Mouse (Mus musculus) cerebellum, adult 2 months (tissue): ENCODE results near the gene a.

Experiments
- CTCF ChIP-seq: fragments of 200-500 bp; IDR thresholded peaks from 2 replicates; pipeline ENCODE4 v1.5.1; 2011; ENCODE audit warnings: low read depth, mild to moderate bottlenecking, control low read depth, low read length, moderate library complexity, borderline replicate concordance; ENCODE audit not compliant: insufficient read depth
- POLR2A ChIP-seq: fragments of 200-500 bp; IDR thresholded peaks from 2 replicates; pipeline ENCODE4 v1.6.1; 2011; ENCODE audit warnings: low read length, control low read depth, borderline replicate concordance; ENCODE audit not compliant: insufficient read depth

- TF ChIP-seq POLR2A: no peak
- TF ChIP-seq CTCF: no peak
Measured at GRCm38 (mm10) chr2:154950601-154951000, 159.4 kb downstream of the a start.
